14 mouse cellular contexts compared by ENCODE assay signal in the genomic region with DNA sequence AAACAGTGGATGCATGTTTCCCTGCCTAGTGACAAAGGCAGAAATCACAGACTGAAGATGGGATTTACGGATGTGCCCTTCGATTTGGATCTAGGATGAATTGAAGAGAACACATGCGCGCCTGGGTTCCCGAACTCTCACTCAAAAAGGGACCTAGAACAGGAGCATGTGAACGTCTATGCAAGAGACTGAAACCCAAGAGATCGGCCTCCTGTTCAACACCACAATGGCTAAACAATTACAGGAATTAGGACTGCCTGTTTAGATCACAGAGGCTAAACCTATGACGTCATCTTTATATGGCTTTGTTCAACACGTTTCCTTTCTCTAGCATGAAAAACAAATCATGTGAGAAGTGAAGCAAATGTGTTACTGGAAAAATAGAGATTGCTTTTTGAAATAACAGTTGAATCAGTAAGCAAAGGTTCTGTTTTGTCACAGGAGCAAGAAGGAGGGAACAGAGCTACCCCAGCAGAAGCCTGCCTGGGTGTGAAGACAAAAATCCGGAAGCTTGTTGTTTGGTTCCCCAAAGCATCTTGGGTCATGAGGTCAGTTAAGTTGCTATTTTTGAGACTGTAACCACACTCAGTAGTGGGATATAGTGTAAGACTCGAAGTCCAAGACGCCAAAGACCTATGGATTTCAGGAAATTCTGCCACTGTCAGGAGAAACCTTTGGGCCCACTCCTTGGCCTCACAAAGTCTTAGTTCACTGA. TPM values are rescaled to one million over a fixed set of nuclear protein-coding genes. Genes with fewer than 3 reads are reported as not detected.
DNase-seq lines count a peak whose midpoint lies in the region; TF ChIP-seq lines count a peak whose summit lies in the region.
"Had no signal": no experiment of that assay in that cellular context is flagged by ENCODE, and none has a peak within 500 bp of the region (broad histone marks: within the 10 kb centered on the region; RNA-seq: fewer than 3 reads in every experiment).

No protein-coding gene starts in this region.

- WGBS in heart, adult 2 months, result 55% methylated on average over 12 of the region's 12 CpGs
- WGBS in heart, embryonic 10.5 days, result 75% methylated on average over 12 of the region's 12 CpGs

- DNase-seq in heart, adult 2 months, result peak in 1 of 2 experiments; percentile 18
- DNase-seq in heart, embryonic 10.5 days (ENCODE audit: low spot score), result no peak
- peak; percentile 9 for DNase-seq in layer of hippocampus, adult 9-10 months (ENCODE audit: low spot score)
- DNase-seq in layer of hippocampus, adult 18-20 months (ENCODE audit: low spot score in 2 of 2), result no peak
- peak; percentile 63 for DNase-seq in R1 (ENCODE audit: low read depth, low spot score)
- no peak for DNase-seq in urinary bladder, adult 18-20 months (ENCODE audit: low spot score in 2 of 2)
- DNase-seq: B cell, adult 2 months; cerebellum, adult 9-11 months; kidney, adult 9 months; liver, postnatal 0 days; thymus, adult 18-20 months had no signal

- H3K36me3 ChIP-seq in heart, adult 2 months (ENCODE audit: control insufficient read depth, insufficient read depth, low read length), result no peaks in the 10 kb centered on the region
- no peaks in the 10 kb centered on the region for H3K36me3 ChIP-seq in heart, embryonic 10.5 days
- H3K36me3 ChIP-seq: hindbrain, embryonic 12.5 days had no signal

- intact Hi-C loops in heart, adult 2 months (cut with DNase I), result no loop called here

- 0 out of 2 replicates have a peak, but pooled peaks cover 3% of the 10 kb centered on the region for H3K9me3 ChIP-seq in heart, embryonic 10.5 days
- H3K9me3 ChIP-seq: forebrain, embryonic 13.5 days had no signal

- TF ChIP-seq EP300 in heart, adult 2 months (IDR thresholded peaks at IDR 0.05; ENCODE audit: insufficient read depth, low read depth, low read length), result no peak

- no peak for TF ChIP-seq CTCF in heart, adult 2 months (IDR thresholded peaks at IDR 0.05)

- no peak for TF ChIP-seq POLR2A in heart, adult 2 months (IDR thresholded peaks at IDR 0.05; ENCODE audit: insufficient read depth, low read depth, low read length)

- peaks cover 3% of the 10 kb centered on the region for H3K4me1 ChIP-seq in heart, adult 2 months (ENCODE audit: control insufficient read depth, insufficient read depth, low read length)
- H3K4me1 ChIP-seq in heart, embryonic 10.5 days, result no peaks in the 10 kb centered on the region
- H3K4me1 ChIP-seq in brown adipose tissue, adult 24 weeks (ENCODE audit: control insufficient read depth, insufficient read depth, insufficient read length, low read length), result peaks cover 25% of the 10 kb centered on the region
- H3K4me1 ChIP-seq: forebrain, embryonic 13.5 days; hindbrain, embryonic 12.5 days had no signal

- no peak overlapping the region for H3K4me3 ChIP-seq in heart, adult 2 months
- H3K4me3 ChIP-seq in heart, embryonic 10.5 days, result no peak overlapping the region
- no peak overlapping the region for H3K4me3 ChIP-seq in brown adipose tissue, adult 24 weeks (ENCODE audit: insufficient read depth, low read depth, low read length)
- H3K4me3 ChIP-seq: forebrain, embryonic 13.5 days; hindbrain, embryonic 12.5 days had no signal

- H3K27me3 ChIP-seq in heart, adult 2 months (ENCODE audit: control insufficient read depth, insufficient read depth, low read length), result no peaks in the 10 kb centered on the region
- H3K27me3 ChIP-seq in heart, embryonic 10.5 days (ENCODE audit: insufficient read depth, poor library complexity, severe bottlenecking), result no peaks in the 10 kb centered on the region
- H3K27me3 ChIP-seq: forebrain, embryonic 13.5 days; hindbrain, embryonic 12.5 days had no signal

- no peak overlapping the region for H3K9ac ChIP-seq in heart, adult 2 months (ENCODE audit: low read depth, low read length)
- H3K9ac ChIP-seq: forebrain, embryonic 13.5 days; hindbrain, embryonic 12.5 days; liver, postnatal 0 days had no signal

- no peaks in the 10 kb centered on the region for H3K79me2 ChIP-seq in heart, adult 2 months (replicated peaks; ENCODE audit: control insufficient read depth, insufficient read depth, low read length)

- peak overlapping the region; percentile 68 for H3K27ac ChIP-seq in heart, adult 2 months
- no peak overlapping the region; the same call in 1 of the 2 replicates for H3K27ac ChIP-seq in heart, embryonic 10.5 days
- H3K27ac ChIP-seq in brown adipose tissue, adult 24 weeks (replicated peaks; ENCODE audit: low read depth, low read length), result peak overlapping the region; percentile 100
- H3K27ac ChIP-seq: forebrain, embryonic 13.5 days; hindbrain, embryonic 12.5 days had no signal

RNA-seq across cellular contexts. Expression of a gene that starts 35.1 kb away (rescaled TPM):
- total RNA-seq in heart, adult 2 months (2021), result 1 to 10 TPM; 1.6 to 2.0 TPM
- polyA plus RNA-seq in heart, adult 2 months (2012; rRNA removed), result 2.3 and 2.4 TPM in 2 replicates
- 26.5 and 27.7 TPM in 2 replicates for polyA plus RNA-seq in heart, embryonic 10.5 days (2016; fragmentation: Nextera tagmentation; extraction: Ambion mirVana)
- 10 to 100 TPM; 42.8 to 44.7 TPM for total RNA-seq in layer of hippocampus, adult 18-20 months (2021)
- polyA plus RNA-seq in brown adipose tissue, adult 24 weeks (2012; ENCODE audit: insufficient read depth, insufficient read length, missing spikeins), result 6.9 and 8.8 TPM in 2 replicates

Comparison
In these comparisons a context has a peak if more than half of its experiments do, and no peak if none do; other contexts are left out.
1. DNase-seq: peak in layer of hippocampus, adult 9-10 months (single experiment) and R1 (single experiment); none in heart, embryonic 10.5 days (single experiment), layer of hippocampus, adult 18-20 months (0 of 2) and urinary bladder, adult 18-20 months (0 of 2).